Mouse (Mus musculus) intestine, embryonic 16.5 days (tissue): ENCODE results near the gene Samd5. TPM values are rescaled to one million over a fixed set of nuclear protein-coding genes. Genes with fewer than 3 reads are reported as not detected.

Experiments
- polyA plus RNA-seq: library from polyadenylated mRNA; unstranded; fragments of >200 nt; fragmentation: Nextera tagmentation; extraction: Ambion mirVana; gene quantifications from 2 replicates; pipeline ENCODE4 v1.2.1, GENCODE M21; 2015

The Samd5 gene
- polyA plus RNA-seq, 1 experiment from 2014 or later = 5.1 TPM

Other genes with a start within 250 kb of the Samd5 start
- gene Stxbp5, start 225.9 kb upstream of the Samd5 start, polyA plus RNA-seq = 3.0 and 3.1 TPM in 2 replicates